Mouse (Mus musculus) layer of hippocampus, adult 9-10 months (tissue): ENCODE results near the gene Kras.
A peak's percentile ranks its signal among the peaks of the same experiment; 100 is the strongest.

Source experiments
- DNase-seq: peaks from one replicate; pipeline ENCODE4 v3.0.0; 2022; ENCODE audit warnings: low spot score

The Kras gene

GRCm38 (mm10) chr6:145249291-145250184, 501 bp downstream of the Kras start:
- DNase-seq = no peak

GRCm38 (mm10) chr6:145247886-145248285, 2.2 kb downstream of the Kras start:
- no peak for DNase-seq

DNA sequence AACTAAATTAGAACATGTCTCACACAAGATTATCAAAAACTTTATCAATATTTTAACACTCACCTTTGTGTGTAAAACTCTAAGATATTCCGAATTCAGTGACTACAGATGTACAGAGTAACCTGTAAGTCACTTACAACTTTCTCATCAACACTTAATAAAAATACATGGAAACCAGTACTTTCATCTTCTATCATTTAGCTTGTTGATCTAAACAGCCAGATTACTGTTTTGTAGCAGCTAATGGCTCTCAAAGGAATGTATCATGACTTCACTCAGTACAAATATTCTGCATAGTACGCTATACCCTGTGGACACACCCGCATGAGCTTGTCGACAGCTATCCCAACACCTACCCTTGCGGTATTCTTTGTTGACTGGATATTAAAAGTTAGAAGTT, 3.2 kb downstream of the Kras start:
- no peak for DNase-seq

- no peak for DNase-seq
Measured at GRCm38 (mm10) chr6:145242521-145242920, 7.5 kb downstream of the Kras start.

- no peak for DNase-seq
Measured at GRCm38 (mm10) chr6:145240285-145240684, 9.8 kb downstream of the Kras start.

DNA sequence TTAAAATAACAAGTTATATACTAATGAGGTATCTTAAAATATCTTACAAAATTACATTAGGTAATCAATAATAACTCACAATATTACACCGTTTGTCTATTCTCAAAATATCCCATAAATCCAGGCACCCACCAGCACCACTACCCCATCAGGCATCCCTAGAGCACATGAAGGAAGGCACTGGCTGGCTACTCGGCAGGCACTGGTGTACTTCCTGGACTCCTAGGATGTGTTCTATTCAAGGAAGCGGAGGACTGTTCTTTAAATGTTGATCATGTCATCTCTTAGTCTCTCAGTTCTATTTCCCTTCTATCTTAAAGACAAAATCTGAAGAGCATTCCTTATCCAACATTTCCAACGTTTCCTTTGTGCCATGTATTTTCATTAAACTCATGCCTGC, 12.9 kb downstream of the Kras start:
- DNase-seq = no peak

GRCm38 (mm10) chr6:145235367-145235766, 14.7 kb downstream of the Kras start:
- no peak for DNase-seq

DNA sequence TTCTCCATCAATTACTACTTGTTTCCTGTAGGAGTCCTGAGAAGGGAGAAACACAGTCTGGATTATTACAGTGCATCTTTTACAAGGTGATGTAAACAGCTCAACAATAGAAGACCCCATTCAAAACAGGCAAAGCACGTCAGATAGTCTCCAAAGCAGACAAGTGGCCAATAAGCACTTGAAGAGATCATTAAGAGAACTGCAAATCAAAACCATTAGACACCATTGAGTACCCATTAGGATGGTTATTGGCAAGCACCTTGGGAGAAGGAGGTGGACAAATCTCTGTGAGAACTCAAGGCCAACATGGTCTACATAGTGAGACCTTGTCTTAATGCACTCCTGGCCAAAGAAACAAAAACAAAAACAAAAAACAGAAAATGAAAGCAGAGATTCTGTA, 15.6 kb downstream of the Kras start:
- DNase-seq = no peak

DNA sequence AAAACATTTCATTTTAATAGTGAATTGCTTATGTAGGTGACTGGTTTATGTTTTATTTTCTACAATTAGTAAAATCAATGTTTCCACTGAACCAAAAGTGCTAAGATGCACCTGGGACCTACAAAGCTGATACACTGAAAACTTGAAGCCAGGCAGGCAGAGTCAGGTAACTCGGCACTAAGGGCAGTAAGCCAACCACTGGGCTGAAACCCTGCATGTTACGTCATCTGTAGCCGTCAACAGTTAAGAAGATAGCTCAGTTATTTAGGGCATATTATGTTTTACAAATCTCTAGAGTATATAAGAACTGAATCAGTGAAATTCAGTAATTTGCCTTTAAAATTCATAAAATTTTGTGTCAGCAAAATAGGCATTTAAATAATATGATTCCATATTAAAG, 23.7 kb downstream of the Kras start:
- no peak for DNase-seq

DNA sequence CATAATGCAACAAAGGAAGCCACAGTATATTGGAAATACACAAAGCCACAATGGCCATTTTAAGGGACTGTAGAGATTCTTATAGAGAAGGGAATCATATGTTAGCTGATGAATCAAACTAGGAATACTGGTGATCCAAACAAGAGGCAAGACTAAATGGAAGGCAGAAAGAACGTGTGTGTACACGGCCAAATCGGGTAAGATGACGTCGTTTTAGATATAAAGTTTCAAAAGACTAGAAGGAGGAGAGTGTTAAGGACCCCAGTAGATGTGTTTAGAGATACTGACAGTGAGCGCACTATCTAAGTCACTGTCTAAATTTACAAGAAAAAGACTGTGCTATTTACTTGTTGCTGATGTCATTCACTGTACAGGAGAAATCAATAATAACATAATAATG, 25.8 kb downstream of the Kras start:
- DNase-seq = no peak

DNA sequence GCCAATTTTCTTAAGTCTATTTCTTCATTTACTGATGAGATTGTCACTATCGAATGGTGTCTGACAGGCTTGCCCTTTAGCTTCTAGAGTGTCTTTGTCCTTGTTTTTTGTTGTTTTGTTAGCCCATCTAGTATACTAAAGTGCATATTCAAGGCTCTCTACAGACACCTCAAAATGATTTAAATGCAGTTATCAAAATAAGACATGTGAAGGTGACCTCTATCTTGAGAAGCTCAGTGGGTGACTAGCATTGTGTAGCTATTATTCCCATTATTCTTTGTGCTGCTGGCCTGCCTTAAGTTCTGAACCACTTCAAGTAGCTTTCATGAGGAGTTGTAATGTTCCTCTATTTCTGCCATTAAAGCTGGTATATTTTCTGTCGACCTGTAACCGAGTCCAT, 34.2 kb downstream of the Kras start:
- DNase-seq = no peak

- DNase-seq = no peak
Measured at GRCm38 (mm10) chr6:145213916-145214315, 36.1 kb downstream of the Kras start.

DNA sequence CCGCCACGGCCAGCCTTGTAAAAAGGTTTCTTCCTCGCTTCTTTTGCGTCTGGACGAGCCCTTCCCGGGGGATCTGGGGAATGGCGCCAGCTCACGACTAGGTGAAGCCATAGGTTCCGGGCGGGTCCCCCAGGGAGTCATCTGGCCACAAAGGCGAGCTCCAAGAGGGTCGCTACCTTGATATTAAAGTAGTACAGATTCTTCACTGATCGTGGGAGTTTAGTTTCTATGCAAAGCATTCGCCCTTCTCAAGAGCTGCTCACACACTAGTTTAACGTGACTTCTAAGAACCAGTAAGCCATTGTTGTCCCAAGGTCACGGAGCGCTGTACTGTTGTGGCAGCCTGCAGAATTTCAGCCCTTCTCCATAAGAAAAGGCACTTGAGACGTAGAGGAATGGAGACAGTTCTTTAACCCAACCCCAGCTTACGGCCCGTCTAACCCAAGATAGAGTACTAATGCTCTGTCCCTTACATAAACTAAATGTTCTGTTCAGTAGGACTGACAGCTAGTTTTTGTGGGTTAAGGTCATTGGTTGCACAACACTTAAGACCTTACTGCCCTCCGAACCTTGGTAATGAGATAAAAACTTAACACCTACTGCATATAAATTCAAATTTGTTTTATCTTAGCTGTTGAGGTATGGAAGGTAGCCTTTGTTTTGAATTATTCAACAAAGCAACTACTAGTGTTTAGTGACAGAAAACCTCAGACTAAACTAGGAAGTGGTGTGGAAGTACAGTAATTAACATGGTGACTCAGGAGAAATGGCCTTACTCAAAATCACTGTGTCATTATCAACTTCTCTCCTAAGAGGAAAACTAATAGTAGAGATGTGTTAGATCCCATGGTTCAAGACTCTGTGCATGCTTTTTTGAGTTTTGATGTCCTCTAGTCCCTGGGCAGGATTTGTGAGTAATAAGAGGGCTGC, 38.4 kb downstream of the Kras start:
- no peak for DNase-seq

DNA sequence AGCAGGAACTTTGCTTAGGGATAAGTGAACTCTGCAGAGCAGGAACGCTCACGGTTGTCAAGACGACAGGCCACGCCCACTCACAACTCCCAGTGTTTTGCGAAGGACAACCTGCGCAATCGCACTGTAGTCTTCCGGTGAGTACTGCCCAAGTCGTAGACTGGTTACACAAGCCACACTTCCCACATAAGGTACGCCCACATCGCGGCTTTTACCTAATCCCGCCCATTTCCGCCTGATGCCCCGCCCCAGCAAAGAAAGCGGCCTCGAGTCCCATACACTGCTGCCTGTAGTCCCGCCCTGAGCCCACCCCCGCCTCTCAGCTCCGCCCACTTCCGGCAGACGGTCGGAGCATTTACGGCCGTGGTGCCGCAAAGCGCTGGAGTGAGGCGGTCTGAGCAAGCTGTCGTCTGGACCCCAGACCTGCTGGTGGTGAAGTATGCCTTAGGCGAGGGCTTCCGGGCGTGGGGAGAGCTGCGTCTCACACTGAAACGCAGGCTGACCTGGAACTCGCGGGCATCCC, 39.2 kb downstream of the Kras start, which contains the start of the genes Casc1 and Etfrf1:
Gene Casc1, minus strand, starts transcription at position 190 of the 523 bp plus-strand sequence.
Gene Etfrf1, plus strand, starts transcription at position 319 of the 523 bp plus-strand sequence.
- DNase-seq = peak; percentile 96

DNA sequence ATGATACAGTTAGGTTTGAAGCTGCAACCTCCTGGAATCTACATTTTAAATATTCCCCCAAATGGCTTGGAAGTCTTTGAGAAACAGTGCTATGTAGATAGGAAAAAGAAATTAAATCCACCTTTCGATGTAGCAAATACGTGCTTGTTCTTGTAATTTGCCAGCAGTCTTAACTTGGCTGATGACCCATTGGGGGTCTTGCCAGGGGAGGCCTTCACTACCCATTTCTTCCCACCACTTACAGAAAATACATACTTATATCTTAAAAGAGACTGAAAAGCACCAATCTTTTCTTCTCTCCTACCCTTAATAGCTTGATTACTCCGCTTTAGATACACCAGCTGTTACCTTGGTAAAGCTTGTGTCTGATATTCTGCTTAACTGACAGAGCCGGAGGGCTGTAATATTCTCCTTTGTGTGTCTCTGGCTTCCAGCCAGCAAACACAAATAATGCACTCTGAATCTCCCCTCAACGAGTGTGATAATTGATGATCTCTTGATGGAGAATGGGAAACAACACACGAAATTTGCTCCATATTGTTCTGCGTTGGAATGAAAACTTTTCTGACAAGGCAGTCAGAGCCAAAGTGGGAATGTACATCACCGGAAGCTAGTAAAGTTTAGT, 39.9 kb downstream of the Kras start:
- no peak for DNase-seq

GRCm38 (mm10) chr6:145205142-145205541, 44.9 kb downstream of the Kras start:
- no peak for DNase-seq

DNA sequence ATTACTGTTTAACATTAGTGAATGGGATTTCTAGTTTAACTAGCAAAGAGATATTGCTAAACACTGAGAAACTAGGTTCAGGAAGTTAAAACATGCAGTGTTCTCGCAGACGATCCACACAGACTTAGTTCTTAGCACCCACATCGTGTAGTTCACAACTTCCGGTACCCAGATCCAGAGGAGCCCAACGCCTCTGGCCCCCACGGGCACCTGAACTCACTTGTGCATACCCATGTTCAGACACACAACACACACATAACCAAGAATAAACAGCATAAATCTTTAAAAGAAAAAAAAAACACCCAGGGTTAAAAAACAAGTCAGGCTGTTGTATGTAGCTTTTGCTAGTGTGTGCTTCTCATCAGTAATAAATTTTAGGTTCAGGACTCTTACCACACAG, 45.6 kb downstream of the Kras start:
- no peak for DNase-seq

- no peak for DNase-seq
Measured at GRCm38 (mm10) chr6:145202432-145203125, 47.5 kb downstream of the Kras start.

GRCm38 (mm10) chr6:145197949-145198686, 51.9 kb downstream of the Kras start:
- DNase-seq = no peak

DNA sequence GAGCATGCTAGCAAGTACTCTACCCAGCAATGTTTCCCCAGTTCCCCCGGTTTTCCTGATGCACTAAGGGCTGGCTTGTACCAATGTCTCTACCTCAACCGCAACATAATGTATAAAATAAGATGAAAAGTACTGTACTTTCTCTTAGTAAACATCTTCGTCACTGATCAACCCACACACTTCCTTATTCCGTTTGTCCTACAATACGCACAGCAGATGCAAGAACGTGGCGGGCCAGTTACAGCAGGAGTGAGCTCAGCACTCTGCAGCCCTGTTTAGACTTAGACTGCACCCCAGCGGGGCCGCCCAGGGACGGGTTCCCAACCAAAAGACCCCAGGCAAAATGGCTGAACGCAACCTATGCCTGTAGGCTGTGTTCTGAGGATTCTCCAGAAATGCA, 56.6 kb downstream of the Kras start:
- no peak for DNase-seq

DNA sequence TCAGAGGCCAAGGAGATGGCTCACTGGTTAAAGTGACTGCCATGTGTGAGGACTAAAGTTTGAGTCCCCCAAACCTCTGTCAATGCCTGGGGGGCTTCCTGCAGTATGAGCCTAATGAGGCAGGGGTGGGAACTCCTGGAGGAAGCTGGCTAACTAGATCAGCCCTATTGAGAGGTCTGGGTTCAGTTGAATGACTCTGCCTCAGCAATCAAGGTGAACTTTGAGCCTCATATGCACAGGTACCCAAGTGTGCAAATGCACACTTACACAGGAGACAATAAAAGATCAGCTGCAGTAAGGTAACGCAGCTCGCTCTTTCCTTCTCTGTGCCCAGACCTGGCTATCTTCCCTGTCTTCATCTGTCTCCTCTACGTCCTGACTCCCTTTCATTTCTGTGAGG, 57.0 kb downstream of the Kras start:
- no peak for DNase-seq
